Mouse (Mus musculus) cerebellum, adult 2 months (tissue): Measurements from ENCODE around the gene Abhd16a.
A peak's percentile ranks its signal among the peaks of the same experiment; 100 is the strongest.

Experiments used
- CTCF ChIP-seq: fragments of 200-500 bp; IDR thresholded peaks from 2 replicates; pipeline ENCODE4 v1.5.1; 2011; ENCODE audit warnings: low read depth, mild to moderate bottlenecking, control low read depth, low read length, moderate library complexity, borderline replicate concordance; ENCODE audit not compliant: insufficient read depth
- POLR2A ChIP-seq: fragments of 200-500 bp; IDR thresholded peaks from 2 replicates; pipeline ENCODE4 v1.6.1; 2011; ENCODE audit warnings: low read length, control low read depth, borderline replicate concordance; ENCODE audit not compliant: insufficient read depth

GRCm38 (mm10) chr17:35064951-35065947, 23.8 kb upstream of the Abhd16a start, which contains the start of gene Ly6g6c:
- no peak for TF ChIP-seq CTCF
- TF ChIP-seq POLR2A = peak; percentile 38; the same call in 1 of the 2 replicates
